Mouse (Mus musculus) heart, embryonic 10.5 days (tissue): Measurements from ENCODE around the gene Tspan2. TPM values are rescaled to one million over a fixed set of nuclear protein-coding genes. Genes with fewer than 3 reads are reported as not detected.
A peak's percentile ranks its signal among the peaks of the same experiment; 100 is the strongest.

Experiments used
- DNase-seq: peaks from one replicate; pipeline ENCODE4 v3.0.0-alpha.2; 2017; ENCODE audit warnings: low spot score
- H3K27ac ChIP-seq: fragments of 300-500 bp; sonication (generic); 2 replicates; pipeline ENCODE4 v1.5.1; 2016; ENCODE audit warnings: mild to moderate bottlenecking
- H3K27me3 ChIP-seq: fragments of 300-500 bp; sonication (generic); 2 replicates; pipeline ENCODE4 v1.6.1; 2016; ENCODE audit warnings: mild to moderate bottlenecking; ENCODE audit not compliant: poor library complexity, insufficient read depth, severe bottlenecking
- H3K36me3 ChIP-seq: fragments of 300-500 bp; sonication (generic); 2 replicates; pipeline ENCODE4 v1.6.1; 2016; ENCODE audit warnings: mild to moderate bottlenecking, moderate library complexity
- H3K4me1 ChIP-seq: fragments of 300-500 bp; sonication (generic); 2 replicates; pipeline ENCODE4 v1.6.1; 2016; ENCODE audit warnings: mild to moderate bottlenecking
- H3K4me3 ChIP-seq: fragments of 300-500 bp; sonication (generic); 2 replicates; pipeline ENCODE4 v1.5.1; 2016; ENCODE audit warnings: mild to moderate bottlenecking, moderate library complexity
- H3K9me3 ChIP-seq: fragments of 300-500 bp; sonication (generic); 2 replicates; pipeline ENCODE4 v1.6.1; 2016; ENCODE audit warnings: mild to moderate bottlenecking, moderate library complexity
- WGBS: fragments of 180-500 bp; shearing (Covaris S2); methylation state at CpG from one replicate; pipeline ENCODE4 v1.1.7; 2016; 5-methylcytosine and 5-hydroxymethylcytosine counted together
- polyA plus RNA-seq: library from polyadenylated mRNA; unstranded; fragments of >200 nt; fragmentation: Nextera tagmentation; extraction: Ambion mirVana; gene quantifications from 2 replicates; pipeline ENCODE4 v1.2.1, GENCODE M21; 2016

Tspan2 gene
- polyA plus RNA-seq, 1 experiment from 2014 or later, result 24.6 TPM

DNA sequence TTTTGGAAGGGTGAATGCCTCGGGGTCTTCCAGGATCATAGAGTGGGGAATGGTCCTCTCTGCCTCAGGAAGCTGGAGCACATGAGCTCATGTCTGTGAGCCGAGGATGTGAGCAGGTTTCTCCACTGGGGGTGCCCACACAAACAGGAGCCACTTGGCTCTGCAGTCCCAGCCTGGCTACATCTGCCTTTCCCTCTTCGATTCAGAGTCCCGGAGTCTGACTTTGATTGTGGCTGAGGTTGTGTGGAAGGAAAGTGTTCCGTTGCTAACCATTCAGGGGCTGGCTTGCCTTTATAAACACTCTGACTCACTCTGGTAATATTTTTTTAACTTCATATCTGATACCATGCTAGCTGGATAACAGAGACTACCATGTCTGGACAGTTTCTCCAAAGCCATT, 18.1 kb downstream of the Tspan2 start:
- H3K27ac ChIP-seq, result no peak overlapping the region
- no peaks in the 10 kb centered on the region for H3K9me3 ChIP-seq
- WGBS, result 60% methylated on average over 5 of the region's 5 CpGs
- DNase-seq, result no peak
- H3K27me3 ChIP-seq, result no peaks in the 10 kb centered on the region
- peaks cover 43% of the 10 kb centered on the region for H3K4me1 ChIP-seq
- H3K4me3 ChIP-seq, result no peak overlapping the region
- H3K36me3 ChIP-seq, result peaks cover 43% of the 10 kb centered on the region

DNA sequence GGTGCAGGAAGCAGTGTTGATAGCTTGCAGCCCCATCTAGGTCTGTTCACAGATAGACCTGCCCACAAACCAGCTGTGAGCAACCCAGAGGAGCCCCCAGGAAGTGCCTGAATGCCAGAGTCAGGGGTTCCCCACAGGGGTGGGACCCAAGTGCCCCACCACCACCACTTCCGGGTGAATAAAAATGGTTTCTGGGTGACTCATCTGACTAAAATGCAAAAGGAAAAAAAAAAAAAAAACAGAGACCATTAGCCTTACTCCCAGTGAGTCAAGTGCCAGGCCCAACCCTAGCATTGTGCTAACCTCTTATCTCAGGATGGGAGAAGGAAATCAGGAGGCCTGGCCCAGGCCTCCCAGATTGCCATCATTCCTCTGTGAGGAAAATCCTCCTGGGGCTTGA, 21.5 kb downstream of the Tspan2 start:
- DNase-seq, result no peak
- Histone ChIP-seq H3K4me1 (peaks cover 40% of the 10 kb centered on the region), H3K4me3 (no peak overlapping the region), H3K27ac (peak overlapping the region; percentile 72; the same call in 1 of the 2 replicates), H3K36me3 (peaks cover 56% of the 10 kb centered on the region), H3K27me3 (no peaks in the 10 kb centered on the region), H3K9me3 (no peaks in the 10 kb centered on the region)
- 8% methylated on average over 1 of the region's 1 CpGs for WGBS

DNA sequence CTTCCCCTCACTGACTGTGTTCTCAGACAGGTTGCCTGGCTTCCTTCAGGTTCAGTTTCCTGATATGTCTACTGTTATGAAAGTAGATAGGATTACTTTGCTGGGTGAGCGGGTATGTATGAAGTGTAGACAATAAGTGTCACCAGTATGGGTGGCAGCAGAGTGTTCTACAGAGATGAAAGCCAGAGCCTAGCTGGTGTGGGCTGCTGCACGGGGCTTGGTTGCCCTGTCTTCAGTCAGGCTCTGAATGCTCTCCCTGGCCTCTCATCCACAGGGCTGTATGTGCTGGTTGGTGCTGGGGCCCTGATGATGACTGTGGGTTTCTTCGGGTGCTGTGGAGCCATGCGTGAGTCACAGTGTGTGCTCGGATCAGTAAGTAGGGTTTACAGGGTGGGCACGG, 22.7 kb downstream of the Tspan2 start:
- peaks cover 39% of the 10 kb centered on the region for H3K4me1 ChIP-seq
- H3K4me3 ChIP-seq, result no peak overlapping the region
- no peaks in the 10 kb centered on the region for H3K9me3 ChIP-seq
- WGBS, result 56% methylated on average over 6 of the region's 6 CpGs
- H3K36me3 ChIP-seq, result peaks cover 56% of the 10 kb centered on the region
- no peak for DNase-seq
- peak overlapping the region; percentile 60 for H3K27ac ChIP-seq
- H3K27me3 ChIP-seq, result no peaks in the 10 kb centered on the region

DNA sequence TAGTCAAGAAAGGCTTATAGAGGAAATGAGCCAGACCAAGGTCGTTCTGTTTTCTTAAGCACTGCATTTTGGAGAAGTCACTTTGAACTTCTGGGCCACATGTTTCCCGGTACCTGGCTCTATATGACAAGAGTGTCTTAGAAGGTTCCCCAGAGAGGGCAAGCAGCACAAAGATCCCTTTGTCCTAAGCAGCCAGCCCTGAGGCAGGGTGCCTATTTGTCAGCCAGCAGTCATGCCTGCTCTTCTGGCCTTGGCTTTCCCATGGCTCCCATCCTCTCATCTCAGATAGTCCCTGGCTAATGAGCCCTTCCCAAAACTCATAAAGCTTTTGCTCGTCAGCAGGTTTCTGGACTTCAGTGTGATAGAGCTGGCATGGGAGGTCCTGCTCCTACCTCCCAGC, 25.9 kb downstream of the Tspan2 start:
- Histone ChIP-seq H3K27me3 (no peaks in the 10 kb centered on the region), H3K4me3 (no peak overlapping the region), H3K9me3 (no peaks in the 10 kb centered on the region), H3K27ac (peak overlapping the region; percentile 6; the same call in 1 of the 2 replicates), H3K36me3 (peaks cover 42% of the 10 kb centered on the region), H3K4me1 (peaks cover 48% of the 10 kb centered on the region)
- WGBS, result 80% methylated on average over 3 of the region's 3 CpGs
- DNase-seq, result peak; percentile 63

DNA sequence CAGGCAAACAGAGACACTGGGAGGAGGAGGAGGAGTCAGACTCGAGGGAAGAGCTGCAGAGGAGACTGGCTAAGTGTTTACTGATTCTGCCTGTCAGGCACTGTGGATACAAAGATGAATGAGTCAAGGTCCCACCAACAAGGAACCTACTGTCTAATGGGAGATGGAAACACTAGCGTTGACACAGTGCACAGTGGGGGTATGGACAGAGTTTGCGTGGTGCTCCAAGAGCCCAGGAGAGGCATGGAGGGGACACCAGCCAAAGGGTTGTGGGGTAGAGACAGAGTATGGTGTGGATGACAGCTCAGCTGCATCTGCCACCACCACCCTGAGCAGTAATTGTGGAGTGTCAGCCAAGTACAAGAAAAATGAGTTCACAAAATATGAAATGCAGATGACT, 28.1 kb downstream of the Tspan2 start:
- Histone ChIP-seq H3K27me3 (no peaks in the 10 kb centered on the region), H3K27ac (no peak overlapping the region), H3K4me1 (peaks cover 26% of the 10 kb centered on the region), H3K36me3 (peaks cover 61% of the 10 kb centered on the region), H3K9me3 (no peaks in the 10 kb centered on the region), H3K4me3 (no peak overlapping the region)
- peak; percentile 58 for DNase-seq
- WGBS, result 33% methylated on average over 3 of the region's 3 CpGs

DNA sequence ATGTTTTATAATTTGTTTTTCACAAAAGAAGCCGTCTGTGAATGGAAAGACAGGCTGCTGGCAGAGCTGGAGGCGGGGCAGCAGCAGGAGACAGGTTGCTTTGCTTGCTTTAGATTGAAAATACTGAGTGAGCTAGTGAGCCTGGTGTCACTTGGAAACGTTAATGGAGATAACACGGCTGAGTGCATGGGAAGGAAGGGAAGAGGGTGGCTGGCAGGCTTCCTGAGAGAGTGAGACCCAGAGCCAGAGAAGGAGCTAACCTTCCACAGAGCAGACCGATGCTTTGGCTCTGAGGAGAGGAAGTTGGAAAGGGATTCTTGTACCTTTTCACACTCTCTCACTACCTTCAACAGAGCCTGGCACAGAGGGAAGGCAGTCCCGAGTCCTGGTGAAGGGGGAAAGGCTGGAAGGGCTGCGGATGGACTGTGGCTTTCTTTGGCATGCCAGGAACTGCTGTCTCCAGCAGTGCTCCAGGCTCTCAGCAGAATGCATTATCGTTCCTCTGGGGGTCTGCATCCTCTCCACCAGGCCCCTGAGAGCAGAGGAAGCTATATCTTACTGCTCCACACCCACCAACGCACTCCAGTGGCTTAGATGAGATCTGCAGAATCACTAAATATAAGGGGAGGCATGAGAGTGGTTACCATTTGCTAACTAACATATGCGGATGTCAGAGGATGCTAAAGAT, 29.5 kb downstream of the Tspan2 start:
- DNase-seq, result peak; percentile 74
- Histone ChIP-seq H3K4me1 (peaks cover 16% of the 10 kb centered on the region), H3K9me3 (no peaks in the 10 kb centered on the region), H3K4me3 (no peak overlapping the region), H3K27me3 (no peaks in the 10 kb centered on the region), H3K36me3 (peaks cover 60% of the 10 kb centered on the region), H3K27ac (peak overlapping the region; percentile 59; the same call in 1 of the 2 replicates)
- WGBS, result 21% methylated on average over 10 of the region's 10 CpGs

DNA sequence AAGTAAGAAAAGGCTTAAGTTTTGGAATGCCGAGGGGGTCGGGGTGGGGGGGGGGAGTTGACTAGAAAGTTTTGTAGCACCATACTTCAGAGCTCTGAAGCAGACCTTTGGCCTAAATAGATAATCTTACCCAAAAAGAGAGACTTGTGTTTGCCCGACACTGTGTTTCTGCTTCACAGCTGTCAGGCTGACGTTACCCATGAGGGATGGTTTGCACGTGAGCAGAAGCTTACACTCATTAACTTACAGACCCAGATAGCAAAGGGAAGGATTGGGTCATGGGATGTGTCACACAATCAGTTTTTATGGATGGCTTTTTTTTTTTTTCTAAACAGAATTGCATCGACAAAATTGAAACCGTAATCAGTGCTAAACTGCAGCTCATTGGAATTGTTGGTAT, 30.5 kb downstream of the Tspan2 start:
- Histone ChIP-seq H3K4me1 (peaks cover 16% of the 10 kb centered on the region), H3K36me3 (peaks cover 54% of the 10 kb centered on the region), H3K27ac (no peak overlapping the region), H3K9me3 (no peaks in the 10 kb centered on the region), H3K4me3 (no peak overlapping the region), H3K27me3 (no peaks in the 10 kb centered on the region)
- peak; percentile 66 for DNase-seq
- WGBS, result 49% methylated on average over 7 of the region's 7 CpGs

DNA sequence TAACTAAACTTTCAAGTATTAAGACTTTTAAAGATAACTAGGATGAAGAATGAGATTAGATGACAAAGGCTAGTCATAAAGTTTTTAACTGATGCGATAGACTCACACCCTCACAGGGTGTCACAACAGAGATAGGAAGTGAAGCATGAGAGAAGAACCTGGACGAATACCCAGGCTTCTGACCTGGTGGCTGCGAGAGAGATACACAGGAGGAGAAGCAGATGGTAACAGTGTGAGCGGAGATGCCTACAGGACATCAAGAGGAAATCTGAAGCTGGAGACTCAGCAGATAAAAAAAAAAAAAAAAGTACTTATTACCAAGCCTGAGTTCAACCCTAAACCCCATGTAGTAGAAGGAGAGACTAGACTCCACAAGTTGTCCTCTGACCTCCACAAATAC, 38.7 kb downstream of the Tspan2 start:
- H3K27ac ChIP-seq, result no peak overlapping the region
- H3K27me3 ChIP-seq, result no peaks in the 10 kb centered on the region
- H3K36me3 ChIP-seq, result peaks cover 7% of the 10 kb centered on the region; the same call in 1 of the 2 replicates
- no peak overlapping the region for H3K4me3 ChIP-seq
- H3K4me1 ChIP-seq, result no peaks in the 10 kb centered on the region
- H3K9me3 ChIP-seq, result no peaks in the 10 kb centered on the region
- DNase-seq, result no peak
- WGBS, result 81% methylated on average over 4 of the region's 4 CpGs

DNA sequence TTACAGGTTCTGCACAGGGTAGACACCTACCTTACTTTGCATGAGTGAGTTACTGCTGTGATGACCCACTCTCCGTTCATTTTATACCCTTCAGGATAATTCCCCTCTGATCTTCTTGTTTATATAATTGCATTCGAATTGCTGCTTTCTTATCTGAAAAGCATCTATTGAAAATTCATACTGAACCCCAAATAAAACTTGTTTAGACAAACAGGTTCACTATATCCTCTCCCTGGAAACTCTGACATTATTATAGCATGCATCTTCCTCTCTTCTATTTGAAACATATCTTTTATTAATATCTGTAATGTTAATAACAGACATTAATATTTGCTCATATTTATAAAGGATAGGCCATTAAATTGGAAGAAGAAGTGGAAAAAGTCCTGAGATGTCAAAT, 48.3 kb downstream of the Tspan2 start, which contains the start of gene Tshb:
Gene Tshb, minus strand, starts transcription at position 101 of the 400 bp plus-strand sequence.
- no peak within 1 kb of the TSS for H3K27ac ChIP-seq
- no peak for DNase-seq
- H3K27me3 ChIP-seq, result no peaks in the 10 kb centered on the region
- no peaks in the 10 kb centered on the region for H3K36me3 ChIP-seq
- no peak within 1 kb of the TSS for H3K4me3 ChIP-seq
- WGBS, result 78% methylated on average over 2 of the region's 2 CpGs
- no peaks in the 10 kb centered on the region for H3K4me1 ChIP-seq
- no peaks in the 10 kb centered on the region for H3K9me3 ChIP-seq

DNA sequence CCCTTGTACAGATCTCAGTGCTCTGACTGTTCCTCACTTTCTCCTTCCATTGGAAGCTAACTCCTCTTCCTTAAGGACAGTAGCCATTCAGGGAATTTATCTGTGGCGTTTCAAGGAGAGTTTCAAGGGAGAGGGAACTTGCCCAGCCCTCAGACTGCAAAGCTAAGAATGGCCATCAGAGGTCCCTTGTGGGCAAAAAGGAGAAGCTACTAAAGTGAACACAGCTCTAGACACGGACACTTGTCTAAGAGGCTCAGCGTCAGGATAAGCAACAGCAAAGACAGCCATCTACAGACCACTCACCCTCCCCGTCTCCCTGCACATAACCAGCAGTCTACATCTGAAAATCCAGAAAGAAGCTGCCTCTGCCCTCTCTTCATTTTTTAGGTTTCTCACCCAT, 53.0 kb downstream of the Tspan2 start:
- Histone ChIP-seq H3K27ac (no peak overlapping the region), H3K27me3 (no peaks in the 10 kb centered on the region), H3K9me3 (no peaks in the 10 kb centered on the region), H3K36me3 (no peaks in the 10 kb centered on the region), H3K4me1 (no peaks in the 10 kb centered on the region), H3K4me3 (no peak overlapping the region)
- no peak for DNase-seq
- WGBS, result 30% methylated on average over 4 of the region's 4 CpGs

DNA sequence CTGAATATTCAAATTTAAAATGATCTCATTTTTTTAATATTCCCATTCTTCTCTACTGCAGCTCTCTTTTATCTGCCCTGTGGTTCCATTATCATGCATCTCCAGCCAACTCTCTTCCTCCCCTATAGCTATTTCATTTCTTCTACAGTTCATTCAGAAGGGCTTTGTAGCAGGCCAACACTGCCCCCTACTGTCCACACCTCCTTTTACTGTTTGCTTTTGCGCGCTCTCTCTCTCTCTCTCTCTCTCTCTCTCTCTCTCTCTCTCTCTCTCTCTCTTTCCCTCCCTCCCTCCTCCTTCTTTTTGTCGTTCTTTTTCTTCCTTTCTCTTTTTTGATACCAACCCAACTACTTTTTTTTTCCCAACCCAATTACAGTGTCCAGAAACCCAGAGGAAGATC, 69.6 kb downstream of the Tspan2 start:
- no peak overlapping the region for H3K27ac ChIP-seq
- H3K4me3 ChIP-seq, result no peak overlapping the region
- H3K9me3 ChIP-seq, result no peaks in the 10 kb centered on the region
- no peak for DNase-seq
- H3K4me1 ChIP-seq, result no peaks in the 10 kb centered on the region
- no peaks in the 10 kb centered on the region for H3K27me3 ChIP-seq
- WGBS, result 2% methylated on average over 3 of the region's 3 CpGs
- no peaks in the 10 kb centered on the region for H3K36me3 ChIP-seq

DNA sequence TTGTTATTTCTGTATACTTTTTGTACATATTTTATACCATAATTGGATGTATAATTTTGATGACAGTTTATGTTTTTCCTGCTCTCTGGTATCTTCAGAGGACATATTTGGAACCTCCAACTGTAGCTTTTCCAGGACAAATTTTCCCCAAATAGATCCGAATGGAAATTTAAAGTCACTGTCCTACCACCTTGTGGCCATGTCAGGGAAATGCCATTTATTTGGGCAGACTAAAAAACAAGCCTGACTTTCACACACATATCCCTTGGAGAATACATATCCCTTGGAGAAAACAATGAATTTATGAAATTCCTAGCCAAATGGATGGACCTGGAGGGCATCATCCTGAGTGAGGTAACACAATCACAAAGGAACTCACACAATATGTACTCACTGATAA, 108.1 kb downstream of the Tspan2 start:
- Histone ChIP-seq H3K36me3 (no peaks in the 10 kb centered on the region), H3K27me3 (no peaks in the 10 kb centered on the region), H3K4me3 (no peak overlapping the region), H3K27ac (no peak overlapping the region), H3K4me1 (no peaks in the 10 kb centered on the region), H3K9me3 (no peaks in the 10 kb centered on the region)
- whole genome bisulfite sequencing, result 47% methylated on average over 1 of the region's 1 CpGs
- no peak for DNase-seq

DNA sequence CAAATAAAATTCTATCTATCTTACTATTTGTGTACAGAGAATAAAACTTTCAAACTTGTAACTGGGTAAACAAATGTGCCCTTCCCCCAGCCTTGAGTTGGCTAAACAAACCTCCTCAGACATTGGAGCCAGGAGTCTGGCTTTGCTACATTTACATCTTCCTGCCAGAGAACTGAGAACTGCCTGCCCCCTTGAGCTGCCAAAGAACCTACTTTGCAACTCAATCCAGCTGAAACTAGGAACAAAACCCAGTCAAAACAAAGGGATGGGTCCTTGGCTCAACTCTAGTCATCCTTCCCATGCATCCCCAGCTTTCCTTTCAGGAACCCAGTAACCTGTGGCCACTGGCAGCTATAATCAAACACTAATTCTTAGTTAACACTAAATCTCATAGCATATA, 114.3 kb downstream of the Tspan2 start:
- Histone ChIP-seq H3K36me3 (no peaks in the 10 kb centered on the region), H3K27ac (no peak overlapping the region), H3K9me3 (no peaks in the 10 kb centered on the region), H3K4me1 (no peaks in the 10 kb centered on the region), H3K27me3 (no peaks in the 10 kb centered on the region), H3K4me3 (no peak overlapping the region)
- DNase-seq, result no peak
